Mouse (Mus musculus) E14TG2a.4 (cell line): ENCODE results near the gene Rif1.

Source experiments
- CTCF ChIP-seq: conservative IDR thresholded peaks from 2 replicates; pipeline ENCODE4 v1.5.1; 2014; ENCODE audit warnings: low read length
- NANOG ChIP-seq: IDR thresholded peaks from 2 replicates; pipeline ENCODE4 v1.6.1; 2014; ENCODE audit warnings: borderline replicate concordance, low read length, mixed read lengths

GRCm38 (mm10) chr2:52031491-52031890, 41.1 kb upstream of the Rif1 start:
- TF ChIP-seq CTCF = no peak
- no peak for TF ChIP-seq NANOG
